Mouse (Mus musculus) stomach, embryonic 14.5 days (tissue): ENCODE measurements around the gene Sumo1. TPM values are rescaled to one million over a fixed set of nuclear protein-coding genes. Genes with fewer than 3 reads are reported as not detected.
A peak's percentile ranks its signal among the peaks of the same experiment; 100 is the strongest.

ENCODE experiments used
- ATAC-seq: fragments of 200-750 bp; cut with Nextera tagmentation; 2 replicates; pipeline ENCODE4 v1.8.0; 2017; ENCODE audit warnings: low read depth, moderate TSS enrichment; ENCODE audit not compliant: insufficient number of reproducible peaks, insufficient read depth, low FRiP score
- H3K27ac ChIP-seq: fragments of 300-500 bp; sonication (generic); 2 replicates; pipeline ENCODE4 v1.5.1; 2014; ENCODE audit warnings: mild to moderate bottlenecking, low read length, moderate library complexity, mixed read lengths
- H3K27me3 ChIP-seq: fragments of 300-500 bp; sonication (generic); 2 replicates; pipeline ENCODE4 v1.6.1; 2014; ENCODE audit warnings: low read length, control low read depth, mixed read lengths; ENCODE audit not compliant: control insufficient read depth, insufficient read depth
- H3K36me3 ChIP-seq: fragments of 300-500 bp; sonication (generic); 2 replicates; pipeline ENCODE4 v1.6.1; 2014; ENCODE audit warnings: mild to moderate bottlenecking, control low read depth, low read length, moderate library complexity, mixed read lengths; ENCODE audit not compliant: control insufficient read depth, insufficient read depth
- H3K4me1 ChIP-seq: fragments of 300-500 bp; sonication (generic); 2 replicates; pipeline ENCODE4 v1.6.1; 2014; ENCODE audit warnings: low read length, control low read depth, mixed read lengths; ENCODE audit not compliant: control insufficient read depth, insufficient read depth
- H3K4me2 ChIP-seq: fragments of 300-500 bp; sonication (generic); replicated peaks from 2 replicates; pipeline ENCODE4 v1.6.1; 2014; ENCODE audit warnings: low read depth, low read length, control low read depth
- H3K4me3 ChIP-seq: fragments of 300-500 bp; sonication (generic); 2 replicates; pipeline ENCODE4 v1.5.1; 2014; ENCODE audit warnings: low read depth, low read length, control low read depth
- H3K9ac ChIP-seq: fragments of 300-500 bp; sonication (generic); replicated peaks from 2 replicates; pipeline ENCODE4 v1.6.1; 2014; ENCODE audit warnings: low read depth, mild to moderate bottlenecking, control low read depth, low read length, moderate library complexity, mixed read lengths
- H3K9me3 ChIP-seq: fragments of 300-500 bp; sonication (generic); 2 replicates; pipeline ENCODE4 v1.6.1; 2016; ENCODE audit warnings: low read depth, low read length, control low read depth; ENCODE audit not compliant: control insufficient read depth
- WGBS: fragments of 180-500 bp; shearing (Covaris S2); extraction: QIAGEN DNeasy Blood & Tissue Kit; methylation state at CpG from one replicate; pipeline ENCODE4 v1.1.7; 2014; 5-methylcytosine and 5-hydroxymethylcytosine counted together
- polyA plus RNA-seq: library from polyadenylated mRNA; unstranded; fragments of >200 nt; fragmentation: Nextera tagmentation; extraction: Ambion mirVana; gene quantifications from 2 replicates; pipeline ENCODE4 v1.2.1, GENCODE M21; 2014

The Sumo1 gene
- polyA plus RNA-seq = 382 and 398 TPM in 2 replicates

DNA sequence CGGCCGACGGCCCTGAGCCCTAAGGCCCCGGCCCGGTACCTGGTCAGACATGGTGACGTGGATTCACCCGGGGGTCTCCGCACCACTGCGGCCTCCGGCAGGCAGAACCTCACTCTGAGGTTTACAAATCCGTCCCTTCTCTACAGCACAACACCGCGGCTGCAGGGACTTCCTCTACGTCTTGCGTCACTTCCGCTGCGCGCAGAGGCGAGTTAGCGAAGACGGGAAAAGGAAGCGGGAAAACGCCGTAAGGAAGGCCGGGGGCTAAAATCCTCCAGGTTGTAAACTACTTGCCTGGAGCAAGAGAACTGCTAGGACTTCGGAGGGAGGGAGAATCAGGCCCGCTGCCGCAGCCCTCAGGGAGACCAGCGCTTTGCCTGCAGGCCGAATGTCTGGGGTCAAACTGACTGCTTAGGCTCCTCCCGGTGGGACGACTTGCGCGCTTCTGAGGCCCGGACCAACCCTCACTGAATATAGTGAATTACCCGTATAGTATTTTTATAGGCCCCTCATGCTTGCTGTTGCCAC, at the start of gene Sumo1:
Sumo1 (minus strand) TSS at position 194 of the 528 bp plus-strand sequence.
- peak within 1 kb of the TSS; percentile 82 for H3K4me2 ChIP-seq
- ATAC-seq = peak; percentile 94
- no peaks in the 10 kb centered on the region; the same call in 1 of the 2 replicates for H3K36me3 ChIP-seq
- peak within 1 kb of the TSS; percentile 96 for H3K27ac ChIP-seq
- under 1% methylated on average over 34 of the region's 36 CpGs for WGBS
- peak within 1 kb of the TSS; percentile 99 for H3K9ac ChIP-seq
- peak within 1 kb of the TSS; percentile 96 for H3K4me3 ChIP-seq
- no peaks in the 10 kb centered on the region for H3K27me3 ChIP-seq
- no peaks in the 10 kb centered on the region for H3K9me3 ChIP-seq
- peaks cover 10% of the 10 kb centered on the region for H3K4me1 ChIP-seq

DNA sequence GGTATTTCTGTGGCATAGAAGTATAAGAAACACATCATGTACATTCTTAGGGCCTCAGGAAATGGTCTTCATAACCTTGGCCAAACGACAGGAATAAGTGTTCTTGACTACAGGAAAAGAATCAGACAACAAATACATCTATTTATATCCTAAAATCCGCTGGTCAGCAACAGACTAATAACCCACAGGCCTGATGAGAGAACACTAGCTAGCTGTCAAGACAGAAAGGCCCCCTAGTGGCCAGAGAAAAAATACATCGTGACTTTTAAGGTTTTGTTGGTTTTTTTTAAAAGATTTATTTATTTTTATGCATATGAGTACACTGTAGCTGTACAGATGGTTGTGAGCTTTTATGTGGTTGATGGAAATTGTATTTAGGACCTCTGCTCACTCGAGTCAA, 49.3 kb upstream of the Sumo1 start:
- H3K4me1 ChIP-seq = no peaks in the 10 kb centered on the region
- H3K27ac ChIP-seq = no peak overlapping the region
- H3K4me3 ChIP-seq = no peak overlapping the region
- ATAC-seq = no peak
- no peaks in the 10 kb centered on the region for H3K27me3 ChIP-seq
- 42% methylated on average over 4 of the region's 4 CpGs for WGBS
- H3K9me3 ChIP-seq = no peaks in the 10 kb centered on the region
- no peak overlapping the region for H3K9ac ChIP-seq
- no peak overlapping the region for H3K4me2 ChIP-seq
- H3K36me3 ChIP-seq = peaks cover 20% of the 10 kb centered on the region

DNA sequence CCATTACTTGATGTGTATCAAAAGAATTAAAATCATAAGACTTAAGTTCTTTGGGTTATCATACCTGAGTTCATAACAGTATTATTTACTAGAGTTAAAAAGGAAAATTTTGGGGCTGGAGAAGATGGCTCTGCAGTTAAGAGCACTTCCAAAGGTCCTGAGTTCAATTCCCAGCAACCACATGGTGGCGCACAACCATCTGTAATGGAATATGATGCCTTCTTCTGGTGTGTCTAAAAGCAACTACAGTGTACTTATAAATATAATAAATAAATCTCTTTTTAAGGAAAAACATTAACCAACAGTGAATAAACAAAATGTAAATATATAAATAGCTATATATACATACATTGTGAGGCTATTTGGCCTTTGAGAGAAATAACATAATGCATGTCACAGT, 31.1 kb upstream of the Sumo1 start:
- ATAC-seq = no peak
- Histone ChIP-seq H3K9me3 (no peaks in the 10 kb centered on the region), H3K4me2 (no peak overlapping the region), H3K4me3 (no peak overlapping the region), H3K27ac (no peak overlapping the region), H3K27me3 (no peaks in the 10 kb centered on the region), H3K4me1 (no peaks in the 10 kb centered on the region), H3K9ac (no peak overlapping the region), H3K36me3 (peaks cover 75% of the 10 kb centered on the region)
- 98% methylated on average over 1 of the region's 1 CpGs for WGBS

DNA sequence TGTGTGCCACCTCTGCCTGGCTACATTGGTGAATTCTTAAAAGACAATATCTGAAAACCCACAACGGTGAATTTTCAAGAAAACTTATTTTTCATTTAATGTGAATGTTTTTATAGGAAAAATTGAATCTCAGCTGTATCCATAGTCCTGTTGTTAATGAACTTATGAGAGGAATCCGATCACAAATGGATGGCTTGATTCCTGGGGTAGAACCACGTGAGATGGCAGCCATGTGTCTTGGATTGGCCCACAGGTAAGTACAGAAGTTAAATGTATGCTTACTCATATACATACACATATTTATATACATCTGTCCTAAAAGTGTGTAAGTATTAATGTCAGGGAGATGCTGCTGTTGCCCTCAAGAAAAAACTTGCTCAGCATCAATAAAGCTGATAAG, 27.6 kb upstream of the Sumo1 start:
- 93% methylated on average over 3 of the region's 3 CpGs for WGBS
- no peak overlapping the region for H3K27ac ChIP-seq
- H3K4me2 ChIP-seq = no peak overlapping the region
- no peak overlapping the region for H3K4me3 ChIP-seq
- H3K9ac ChIP-seq = no peak overlapping the region
- no peaks in the 10 kb centered on the region for H3K9me3 ChIP-seq
- no peaks in the 10 kb centered on the region for H3K27me3 ChIP-seq
- peaks cover 77% of the 10 kb centered on the region for H3K36me3 ChIP-seq
- H3K4me1 ChIP-seq = no peaks in the 10 kb centered on the region
- no peak for ATAC-seq

DNA sequence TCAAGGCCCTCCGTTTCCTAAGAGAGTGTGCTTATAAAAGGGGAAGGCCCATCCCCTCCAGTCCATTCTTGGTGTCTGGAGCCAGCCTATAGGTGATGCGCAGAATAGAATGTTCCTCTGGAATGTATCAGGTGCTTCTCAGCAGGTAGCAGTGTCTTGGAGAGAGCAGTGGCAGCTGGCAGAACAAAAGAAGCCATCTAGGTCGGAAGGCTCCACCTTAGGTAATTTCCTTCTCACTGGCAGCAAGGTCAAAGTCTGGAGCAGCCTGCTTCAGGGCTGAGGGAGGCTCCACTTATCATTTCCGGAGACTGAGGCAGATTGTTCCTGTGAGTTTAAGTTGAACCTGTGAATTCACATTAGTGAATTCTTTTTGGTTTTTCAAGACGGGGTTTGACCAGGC, 27.1 kb upstream of the Sumo1 start:
- Histone ChIP-seq H3K4me2 (no peak overlapping the region), H3K9ac (no peak overlapping the region), H3K27me3 (no peaks in the 10 kb centered on the region), H3K4me3 (no peak overlapping the region), H3K36me3 (peaks cover 78% of the 10 kb centered on the region), H3K9me3 (no peaks in the 10 kb centered on the region), H3K27ac (no peak overlapping the region), H3K4me1 (no peaks in the 10 kb centered on the region)
- WGBS = 81% methylated on average over 5 of the region's 5 CpGs
- ATAC-seq = no peak

DNA sequence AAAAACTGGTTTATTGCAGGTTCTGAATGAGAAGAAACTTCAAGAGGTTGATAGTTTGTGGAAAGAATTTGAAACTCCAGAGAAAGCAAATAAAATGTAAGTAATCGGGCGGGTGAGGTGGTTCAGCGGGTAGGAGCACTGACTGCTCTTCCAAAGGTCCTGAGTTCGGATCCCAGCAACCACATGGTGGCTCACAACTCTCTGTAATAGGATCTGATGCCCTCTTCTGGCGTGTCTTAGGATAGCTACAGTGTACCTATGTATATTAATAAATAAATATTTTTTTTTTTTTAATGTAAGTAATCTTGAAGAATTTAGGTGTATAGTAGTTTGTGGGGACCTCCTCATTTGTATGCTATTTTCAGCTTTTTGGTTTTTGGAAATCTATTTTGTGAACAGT, 19.8 kb upstream of the Sumo1 start:
- Histone ChIP-seq H3K4me3 (no peak overlapping the region), H3K27ac (no peak overlapping the region), H3K9ac (no peak overlapping the region), H3K4me1 (peaks cover 15% of the 10 kb centered on the region), H3K27me3 (no peaks in the 10 kb centered on the region), H3K4me2 (no peak overlapping the region), H3K36me3 (peaks cover 36% of the 10 kb centered on the region), H3K9me3 (no peaks in the 10 kb centered on the region)
- 90% methylated on average over 5 of the region's 5 CpGs for WGBS
- ATAC-seq = no peak

DNA sequence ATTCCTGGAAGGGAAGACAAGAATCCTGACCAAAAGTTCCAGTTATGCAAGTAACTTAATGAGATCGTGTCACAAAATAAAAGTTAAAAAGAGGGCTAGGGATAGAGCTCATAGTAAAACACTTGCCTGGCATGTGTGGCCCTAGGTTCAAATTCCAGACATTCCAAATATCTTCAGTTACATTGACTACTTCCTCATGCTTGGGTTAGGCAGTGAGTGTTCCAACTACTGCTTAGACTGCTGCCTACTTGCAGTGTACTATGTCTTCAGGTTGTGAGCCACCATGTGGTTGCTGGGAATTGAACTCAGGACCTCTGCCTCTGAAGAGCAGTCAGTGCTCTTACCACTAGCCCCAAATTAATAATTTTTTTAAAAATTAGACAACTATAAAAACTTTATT, 16.9 kb upstream of the Sumo1 start:
- Histone ChIP-seq H3K36me3 (peaks cover 15% of the 10 kb centered on the region; the same call in 1 of the 2 replicates), H3K4me2 (no peak overlapping the region; the same call in 1 of the 2 replicates), H3K27me3 (no peaks in the 10 kb centered on the region), H3K27ac (no peak overlapping the region), H3K9me3 (no peaks in the 10 kb centered on the region), H3K9ac (no peak overlapping the region), H3K4me3 (no peak overlapping the region), H3K4me1 (peaks cover 15% of the 10 kb centered on the region)
- no peak for ATAC-seq
- 58% methylated on average over 1 of the region's 1 CpGs for WGBS

DNA sequence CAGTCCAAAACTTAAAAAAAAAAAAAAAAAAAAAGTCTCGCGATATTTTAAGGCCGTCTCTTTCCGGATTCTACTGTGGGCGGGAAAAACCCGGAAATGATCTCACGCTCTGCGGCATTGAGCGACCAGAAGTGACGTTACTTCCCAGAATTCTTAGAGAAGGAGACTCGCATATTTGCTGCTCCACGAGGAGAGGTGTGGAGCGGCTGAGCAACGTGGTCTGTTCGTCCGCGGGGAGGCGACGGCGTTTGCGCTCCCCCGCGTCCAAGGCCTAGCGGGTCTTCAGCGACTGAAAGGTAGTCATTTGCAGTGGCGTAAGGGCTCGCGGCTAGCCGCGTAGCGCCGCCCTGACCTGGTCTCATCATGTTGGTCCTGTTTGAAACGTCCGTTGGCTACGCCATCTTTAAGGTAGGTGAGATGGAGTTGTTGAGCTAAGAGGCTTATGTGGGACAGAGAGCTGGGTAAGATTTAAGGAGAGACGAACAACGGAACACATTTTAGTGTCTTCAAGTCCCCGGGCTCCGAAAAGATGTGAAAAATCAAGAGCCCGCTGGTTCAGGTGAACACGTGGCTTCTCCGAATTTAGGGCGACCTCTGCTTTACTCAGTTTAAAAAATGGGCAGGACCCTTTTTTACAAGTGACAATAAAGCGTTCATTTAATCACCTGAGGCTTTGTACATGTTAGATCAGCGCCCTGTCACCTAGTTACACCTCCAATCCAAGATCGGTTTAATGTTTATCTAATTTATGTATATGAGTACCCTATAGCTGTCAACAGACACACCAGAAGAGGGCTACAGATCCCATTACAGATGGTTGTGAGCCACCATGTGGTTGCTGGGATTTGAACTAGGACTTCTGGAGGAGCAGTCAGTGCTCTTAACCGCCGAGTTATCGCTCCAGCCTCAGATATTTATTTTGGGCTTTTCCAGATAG, 14.5 kb upstream of the Sumo1 start, which contains the start of gene Nop58:
Nop58 (plus strand) TSS at position 153 of the 937 bp plus-strand sequence.
- Histone ChIP-seq H3K4me2 (peak within 1 kb of the TSS; percentile 90), H3K4me1 (peaks cover 15% of the 10 kb centered on the region), H3K9ac (peak within 1 kb of the TSS; percentile 84), H3K9me3 (no peaks in the 10 kb centered on the region), H3K27ac (peak within 1 kb of the TSS; percentile 89), H3K4me3 (peak within 1 kb of the TSS; percentile 90), H3K27me3 (no peaks in the 10 kb centered on the region), H3K36me3 (no peaks in the 10 kb centered on the region)
- ATAC-seq = peak; percentile 96
- under 1% methylated on average over 49 of the region's 49 CpGs for WGBS
